Mouse (Mus musculus) forebrain, postnatal 0 days (tissue): ENCODE results near the gene Calm3. TPM values are rescaled to one million over a fixed set of nuclear protein-coding genes. Genes with fewer than 3 reads are reported as not detected.
A peak's percentile ranks its signal among the peaks of the same experiment; 100 is the strongest.

Source experiments
- ATAC-seq: fragments of 200-750 bp; cut with Nextera tagmentation; 2 replicates; pipeline ENCODE4 v1.8.0; 2017; ENCODE audit warnings: mild to moderate bottlenecking, moderate library complexity
- DNase-seq: peaks from one replicate; pipeline ENCODE4 v3.0.0-alpha.2; 2015
- H3K27ac ChIP-seq: fragments of 300-500 bp; sonication (generic); 2 replicates; pipeline ENCODE4 v1.5.1; 2014; ENCODE audit warnings: low read depth, mild to moderate bottlenecking, antibody characterized with exemption, low read length, moderate library complexity, mixed read lengths
- H3K27me3 ChIP-seq: fragments of 300-500 bp; sonication (generic); 2 replicates; pipeline ENCODE4 v1.6.1; 2014; ENCODE audit warnings: mild to moderate bottlenecking, low read length, mixed read lengths; ENCODE audit not compliant: insufficient read depth
- H3K36me3 ChIP-seq: fragments of 300-500 bp; sonication (generic); 2 replicates; pipeline ENCODE4 v1.6.1; 2014; ENCODE audit warnings: mild to moderate bottlenecking, moderate library complexity; ENCODE audit not compliant: insufficient read depth
- H3K4me1 ChIP-seq: fragments of 300-500 bp; sonication (generic); 2 replicates; pipeline ENCODE4 v1.6.1; 2014; ENCODE audit warnings: antibody characterized with exemption; ENCODE audit not compliant: insufficient read depth
- H3K4me2 ChIP-seq: fragments of 300-500 bp; sonication (generic); 2 replicates; pipeline ENCODE4 v1.6.1; 2014; ENCODE audit warnings: low read depth, mild to moderate bottlenecking, moderate library complexity
- H3K4me3 ChIP-seq: fragments of 300-500 bp; sonication (generic); 2 replicates; pipeline ENCODE4 v1.5.1; 2014; ENCODE audit warnings: low read depth, low read length, mixed read lengths
- H3K9ac ChIP-seq: fragments of 300-500 bp; sonication (generic); 2 replicates; pipeline ENCODE4 v1.6.1; 2014; ENCODE audit warnings: mild to moderate bottlenecking
- H3K9me3 ChIP-seq: fragments of 300-500 bp; sonication (generic); 2 replicates; pipeline ENCODE4 v1.6.1; 2016; ENCODE audit warnings: low read length
- CTCF ChIP-seq: sonication (generic); IDR thresholded peaks from 2 replicates; pipeline ENCODE4 v1.5.1; 2016; ENCODE audit warnings: antibody characterized with exemption, control low read depth, low read depth
- WGBS: fragments of 180-500 bp; shearing (Covaris S2); extraction: QIAGEN DNeasy Blood & Tissue Kit; methylation state at CpG from one replicate; pipeline ENCODE4 v1.1.7; 2014; 5-methylcytosine and 5-hydroxymethylcytosine counted together
- polyA plus RNA-seq: library from polyadenylated mRNA; unstranded; fragments of >200 nt; fragmentation: Nextera tagmentation; extraction: Ambion mirVana; gene quantifications from 2 replicates; pipeline ENCODE4 v1.2.1, GENCODE M21; 2015
- total RNA-seq: library from RNA; depleted of rRNA; stranded (reverse); fragments of >200 nt; gene quantifications from 2 replicates; pipeline ENCODE4 v1.2.3, GENCODE M21; 2014

Calm3 gene
- total and polyA plus RNA-seq, 2 experiments from 2014 or later, result 403 to 1,323 TPM

DNA sequence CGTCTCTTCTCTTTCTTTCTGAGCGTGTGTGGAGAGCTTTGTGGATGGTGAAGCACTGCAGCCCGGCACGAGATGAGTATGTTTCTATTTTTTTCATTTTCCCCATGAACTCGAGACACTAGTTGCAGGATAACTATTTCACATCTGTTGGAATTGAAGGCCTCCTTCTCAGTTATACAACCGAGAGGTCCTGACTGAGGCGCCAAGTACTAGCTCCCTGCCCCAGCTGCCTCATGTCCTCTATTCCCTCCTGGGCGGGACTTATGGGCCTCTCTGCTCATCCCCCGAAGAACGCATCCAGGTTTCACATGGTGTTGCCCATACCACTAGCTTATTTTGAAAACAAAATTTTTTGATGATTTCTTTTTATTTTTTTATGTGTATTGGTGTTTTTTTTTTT lies 28.4 kb downstream of the Calm3 start:
- Histone ChIP-seq H3K36me3 (no peaks in the 10 kb centered on the region), H3K9ac (no peak overlapping the region), H3K4me1 (peaks cover 6% of the 10 kb centered on the region; the same call in 1 of the 2 replicates), H3K27me3 (peaks cover 10% of the 10 kb centered on the region), H3K27ac (no peak overlapping the region), H3K4me2 (peak overlapping the region; percentile 47), H3K4me3 (peak overlapping the region; percentile 17; the same call in 1 of the 2 replicates), H3K9me3 (no peaks in the 10 kb centered on the region)
- ATAC-seq (no peak), DNase-seq (no peak)
- TF ChIP-seq CTCF, result no peak
- 25% methylated on average over 10 of the region's 10 CpGs for WGBS

GRCm38 (mm10) chr7:16895000-16895399 lies 28.9 kb downstream of the Calm3 start:
- Histone ChIP-seq H3K27ac (no peak overlapping the region), H3K4me2 (peak overlapping the region; percentile 47), H3K9me3 (no peaks in the 10 kb centered on the region), H3K9ac (no peak overlapping the region), H3K4me3 (peak overlapping the region; percentile 17; the same call in 1 of the 2 replicates), H3K27me3 (peaks cover 10% of the 10 kb centered on the region), H3K36me3 (no peaks in the 10 kb centered on the region), H3K4me1 (peaks cover 6% of the 10 kb centered on the region; the same call in 1 of the 2 replicates)
- DNase-seq, result peak; percentile 59
- 0% methylated on average over 24 of the region's 24 CpGs for WGBS
- ATAC-seq, result peak; percentile 2; the same call in 1 of the 2 replicates
- TF ChIP-seq CTCF, result peak; percentile 86

DNA sequence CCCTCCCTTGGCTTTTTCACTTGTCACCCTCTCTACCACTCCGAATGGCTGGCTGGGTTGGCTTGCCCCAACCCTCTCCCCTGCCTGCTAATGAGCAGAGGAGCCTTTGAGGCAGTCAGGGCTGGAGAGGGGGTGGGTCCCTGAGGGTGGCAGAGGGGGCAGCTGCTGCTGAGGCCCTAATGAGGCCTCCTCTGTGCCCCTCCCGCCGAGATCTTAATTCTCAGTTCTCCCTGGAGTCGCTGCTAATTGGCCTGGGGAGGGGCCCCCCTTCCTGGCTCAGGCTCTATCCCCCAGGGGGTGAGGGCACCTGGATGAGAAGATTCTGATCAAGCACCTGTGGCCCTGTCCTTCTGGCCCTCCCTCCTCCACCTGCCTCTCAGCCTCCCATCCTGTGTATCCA lies 29.6 kb downstream of the Calm3 start:
- Histone ChIP-seq H3K4me2 (0 out of 2 replicates have a peak overlapping the region, but pooled peaks have one; percentile 2), H3K4me1 (peaks cover 6% of the 10 kb centered on the region; the same call in 1 of the 2 replicates), H3K4me3 (no peak overlapping the region), H3K9me3 (no peaks in the 10 kb centered on the region), H3K27ac (no peak overlapping the region), H3K27me3 (peaks cover 10% of the 10 kb centered on the region), H3K36me3 (no peaks in the 10 kb centered on the region), H3K9ac (no peak overlapping the region)
- WGBS, result 8% methylated on average over 4 of the region's 4 CpGs
- ATAC-seq, result peak; percentile 19
- DNase-seq, result no peak
- TF ChIP-seq CTCF, result no peak

DNA sequence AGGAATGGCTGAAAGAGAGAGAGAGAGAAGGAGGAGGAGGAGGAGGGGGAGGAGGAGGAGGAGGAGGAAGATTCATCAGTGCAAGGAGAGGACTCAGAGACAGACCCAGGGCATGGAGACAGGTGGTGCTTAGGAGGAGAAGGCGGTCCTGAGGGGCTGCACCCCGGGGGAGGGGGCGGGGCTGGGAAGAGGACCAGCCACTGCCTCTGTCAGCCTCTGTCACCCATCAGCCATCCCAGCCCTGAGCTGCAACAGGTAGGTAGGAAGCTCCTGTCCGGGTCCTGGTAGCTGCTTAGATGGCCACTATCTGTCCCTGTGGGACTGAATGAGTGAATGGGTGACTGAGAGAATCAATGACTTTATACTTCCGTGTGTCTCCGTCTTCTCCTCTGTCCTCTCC lies 30.3 kb downstream of the Calm3 start:
- ATAC-seq (no peak), DNase-seq (no peak)
- 7% methylated on average over 6 of the region's 6 CpGs for WGBS
- Histone ChIP-seq H3K9ac (no peak overlapping the region), H3K4me3 (no peak overlapping the region), H3K9me3 (no peaks in the 10 kb centered on the region), H3K4me1 (peaks cover 6% of the 10 kb centered on the region; the same call in 1 of the 2 replicates), H3K27ac (no peak overlapping the region), H3K4me2 (no peak overlapping the region), H3K36me3 (no peaks in the 10 kb centered on the region), H3K27me3 (peaks cover 10% of the 10 kb centered on the region)
- TF ChIP-seq CTCF, result no peak

DNA sequence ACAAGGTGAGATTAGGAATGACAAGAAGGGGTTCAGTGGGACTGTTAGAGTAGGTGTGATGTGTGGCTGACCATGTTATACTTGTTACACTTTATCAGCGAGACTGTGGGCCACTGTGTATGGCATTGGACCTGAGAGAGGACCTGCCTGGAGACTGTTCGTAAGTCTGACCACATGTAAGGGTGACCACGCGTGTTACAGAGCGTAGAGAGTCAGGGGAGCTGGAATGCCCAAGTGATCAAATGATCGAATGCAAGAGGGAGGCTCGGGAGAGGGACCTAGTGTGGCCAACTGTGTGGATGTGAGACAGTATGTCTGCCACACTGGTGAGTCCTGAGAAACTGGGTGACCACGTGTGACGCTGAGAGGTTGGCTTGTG lies 31.6 kb downstream of the Calm3 start:
- ATAC-seq (no peak; the same call in 1 of the 2 replicates), DNase-seq (no peak)
- WGBS, result 50% methylated on average over 9 of the region's 9 CpGs
- Histone ChIP-seq H3K9me3 (no peaks in the 10 kb centered on the region), H3K4me1 (peaks cover 6% of the 10 kb centered on the region; the same call in 1 of the 2 replicates), H3K27me3 (peaks cover 10% of the 10 kb centered on the region), H3K9ac (no peak overlapping the region), H3K4me2 (peak overlapping the region; percentile 59; the same call in 1 of the 2 replicates), H3K27ac (no peak overlapping the region), H3K4me3 (no peak overlapping the region), H3K36me3 (peaks cover 2% of the 10 kb centered on the region; the same call in 1 of the 2 replicates)
- TF ChIP-seq CTCF, result no peak

DNA sequence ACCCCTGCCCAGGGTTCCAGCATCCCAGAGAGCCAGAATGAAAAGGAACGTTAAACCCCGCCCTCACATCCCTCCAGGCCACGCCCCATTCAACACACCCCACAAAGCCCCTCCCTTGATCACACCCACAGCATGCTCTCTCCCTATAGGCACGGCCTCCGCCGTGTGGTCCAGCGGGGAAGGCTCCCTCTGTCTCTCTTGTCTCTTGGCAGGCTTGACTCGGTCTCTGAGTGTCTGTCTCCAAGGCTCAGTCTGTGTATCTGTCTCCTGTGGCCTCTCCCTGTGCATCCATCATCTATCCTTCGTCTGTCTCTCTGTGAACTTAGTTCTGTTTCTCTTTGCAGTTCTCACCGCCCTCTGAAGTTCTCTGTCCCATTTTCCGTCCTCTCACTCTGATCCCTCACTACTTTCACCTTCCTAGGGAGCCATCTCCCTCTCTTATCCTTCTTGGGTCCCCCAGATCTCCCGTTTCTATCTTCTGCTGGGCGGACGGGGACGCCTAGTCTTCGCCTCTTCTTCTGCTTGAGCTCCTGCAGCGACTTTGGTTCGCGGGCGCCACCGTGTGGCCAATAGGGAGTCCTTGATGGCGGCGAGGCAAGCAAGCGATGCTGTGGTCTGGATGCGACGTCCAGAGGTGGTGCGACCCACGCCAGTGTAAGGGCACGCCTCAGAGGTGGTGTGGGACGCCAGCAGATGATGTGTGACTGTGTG lies 32.1 kb downstream of the Calm3 start, which contains the start of gene Gng8:
TSS of gene Gng8 (plus strand) at position 146 of the 711 bp plus-strand sequence.
- TF ChIP-seq CTCF, result peak; percentile 95
- H3K4me1 ChIP-seq, result peaks cover 6% of the 10 kb centered on the region; the same call in 1 of the 2 replicates
- ATAC-seq (peak; percentile 76), DNase-seq (peak; percentile 88)
- H3K9me3 ChIP-seq, result no peaks in the 10 kb centered on the region
- H3K4me2 ChIP-seq, result peak within 1 kb of the TSS; percentile 59
- WGBS, result under 1% methylated on average over 30 of the region's 30 CpGs
- peaks cover 10% of the 10 kb centered on the region for H3K27me3 ChIP-seq
- peaks cover 3% of the 10 kb centered on the region; the same call in 1 of the 2 replicates for H3K36me3 ChIP-seq
- 0 out of 2 replicates have a peak within 1 kb of the TSS, but pooled peaks have one; percentile 22 for H3K9ac ChIP-seq
- no peak within 1 kb of the TSS for H3K27ac ChIP-seq
- H3K4me3 ChIP-seq, result peak within 1 kb of the TSS; percentile 26

GRCm38 (mm10) chr7:16890944-16891343 lies 33.0 kb downstream of the Calm3 start:
- Histone ChIP-seq H3K9ac (no peak overlapping the region), H3K4me3 (no peak overlapping the region), H3K27ac (no peak overlapping the region), H3K4me2 (peak overlapping the region; percentile 59), H3K36me3 (peaks cover 10% of the 10 kb centered on the region), H3K9me3 (no peaks in the 10 kb centered on the region), H3K27me3 (peaks cover 10% of the 10 kb centered on the region), H3K4me1 (peaks cover 6% of the 10 kb centered on the region; the same call in 1 of the 2 replicates)
- TF ChIP-seq CTCF, result no peak
- 6% methylated on average over 23 of the region's 23 CpGs for WGBS
- DNase-seq (no peak), ATAC-seq (no peak)
